Mouse (Mus musculus): ENCODE measurements around the gene Cry1.

DNA sequence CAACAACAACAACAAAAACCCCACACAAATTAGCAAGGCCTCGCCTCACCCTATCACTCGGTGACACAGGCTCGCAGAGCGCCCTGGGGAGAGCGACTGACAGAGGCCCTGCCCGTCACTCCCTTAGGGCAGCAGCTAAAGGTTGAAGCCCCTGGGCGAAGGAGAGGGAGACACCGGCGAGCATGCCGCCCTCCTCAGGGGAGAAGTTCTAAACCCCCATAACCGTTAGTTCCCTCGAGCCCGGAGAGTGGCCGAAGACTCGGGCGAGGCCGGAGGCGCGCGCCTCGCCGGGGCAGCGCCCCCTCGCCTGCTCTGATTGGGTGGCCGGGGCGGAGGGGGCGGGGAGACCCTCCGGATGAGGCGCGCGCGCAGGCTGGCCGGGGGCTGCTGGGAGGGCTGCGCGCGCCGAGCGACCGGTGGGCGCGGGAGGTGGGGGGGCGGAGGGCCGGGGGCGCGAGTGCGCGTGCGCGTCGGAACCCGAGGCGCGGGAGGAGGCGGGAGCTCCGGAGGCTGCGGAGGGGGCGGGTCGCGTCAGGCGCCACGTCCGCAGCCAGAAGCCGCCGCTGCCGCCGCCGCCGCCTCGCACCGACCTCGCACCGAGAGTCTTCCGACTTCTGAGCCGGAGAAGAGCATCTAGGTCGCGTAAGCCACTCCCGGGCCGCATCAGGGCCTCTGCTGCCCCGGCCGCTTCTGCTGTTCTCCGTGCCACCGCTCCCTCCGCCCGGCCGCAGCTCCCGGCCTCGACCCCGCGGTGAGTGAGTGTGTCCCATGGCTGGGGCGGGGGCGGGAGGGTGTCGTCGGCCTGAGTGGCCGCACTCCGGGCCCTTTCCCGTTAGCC lies 82.4 kb downstream of the Cry1 start, which contains the start of the genes Fhl4 and Tmem263:
- TF ChIP-seq CTCF (IDR thresholded peaks at IDR 0.05; ENCODE audit: low read depth, low read length) = no peak
- no peak for TF ChIP-seq GATA1 (IDR thresholded peaks at IDR 0.05; ENCODE audit: borderline replicate concordance, low read length)
